Mouse (Mus musculus) limb, embryonic 14.5 days (tissue): Measurements from ENCODE around the gene Tmc2. TPM values are rescaled to one million over a fixed set of nuclear protein-coding genes. Genes with fewer than 3 reads are reported as not detected.

ENCODE experiments used
- ATAC-seq: fragments of 200-750 bp; cut with Nextera tagmentation; 2 replicates; pipeline ENCODE4 v1.8.0; 2017; ENCODE audit warnings: low read depth, moderate number of reproducible peaks, moderate TSS enrichment; ENCODE audit not compliant: low FRiP score
- DNase-seq: peaks from one replicate; pipeline ENCODE4 v3.0.0-alpha.2; 2015; ENCODE audit warnings: low spot score
- H3K27ac ChIP-seq: fragments of 300-500 bp; sonication (generic); replicated peaks from 2 replicates; pipeline ENCODE4 v1.5.1; 2014; ENCODE audit warnings: low read depth, mild to moderate bottlenecking, low read length, moderate library complexity, mixed read lengths
- H3K27me3 ChIP-seq: fragments of 300-500 bp; sonication (generic); 2 replicates; pipeline ENCODE4 v1.6.1; 2014; ENCODE audit warnings: low read length, mixed read lengths; ENCODE audit not compliant: control insufficient read depth, insufficient read depth
- H3K36me3 ChIP-seq: fragments of 300-500 bp; sonication (generic); 2 replicates; pipeline ENCODE4 v1.6.1; 2014; ENCODE audit warnings: mild to moderate bottlenecking, low read length, moderate library complexity, mixed read lengths; ENCODE audit not compliant: control insufficient read depth, insufficient read depth
- H3K4me1 ChIP-seq: fragments of 300-500 bp; sonication (generic); 2 replicates; pipeline ENCODE4 v1.6.1; 2014; ENCODE audit warnings: antibody characterized with exemption, low read length, mixed read lengths; ENCODE audit not compliant: control insufficient read depth, insufficient read depth
- H3K4me2 ChIP-seq: fragments of 300-500 bp; sonication (generic); replicated peaks from 2 replicates; pipeline ENCODE4 v1.6.1; 2014; ENCODE audit warnings: low read depth, mild to moderate bottlenecking, low read length, moderate library complexity; ENCODE audit not compliant: severe bottlenecking
- H3K4me3 ChIP-seq: fragments of 300-500 bp; sonication (generic); replicated peaks from 2 replicates; pipeline ENCODE4 v1.5.1; 2014; ENCODE audit warnings: low read length
- H3K9ac ChIP-seq: fragments of 300-500 bp; sonication (generic); 2 replicates; pipeline ENCODE4 v1.6.1; 2014; ENCODE audit warnings: mild to moderate bottlenecking, low read depth, low read length, moderate library complexity; ENCODE audit not compliant: severe bottlenecking
- H3K9me3 ChIP-seq: fragments of 300-500 bp; sonication (generic); 2 replicates; pipeline ENCODE4 v1.6.1; 2016; ENCODE audit warnings: low read length; ENCODE audit not compliant: control insufficient read depth
- POLR2A ChIP-seq: fragments of 200-500 bp; IDR thresholded peaks from 2 replicates; pipeline ENCODE4 v1.8.0; 2012; ENCODE audit warnings: inconsistent platforms, mild to moderate bottlenecking, moderate library complexity, borderline replicate concordance; ENCODE audit not compliant: insufficient read depth, insufficient read length; ENCODE audit errors: extremely low read depth
- WGBS: fragments of 180-500 bp; shearing (Covaris S2); extraction: QIAGEN DNeasy Blood & Tissue Kit; methylation state at CpG from one replicate; pipeline ENCODE4 v1.1.7; 2014; 5-methylcytosine and 5-hydroxymethylcytosine counted together
- polyA plus RNA-seq, 2 experiments: library from polyadenylated mRNA; depleted of rRNA in 1 of 2; stranded (reverse) in 1 of 2; unstranded in 1 of 2; fragments of >200 nt; fragmentation: Nextera tagmentation in 1 of 2; extraction: Ambion mirVana in 1 of 2; gene quantifications; 2 replicates each; pipeline versions ENCODE4 v1.2.1 to v1.2.3; 2012 to 2014

The Tmc2 gene
- polyA plus RNA-seq, 2 experiments = 0.04 TPM; not detected in 1

DNA sequence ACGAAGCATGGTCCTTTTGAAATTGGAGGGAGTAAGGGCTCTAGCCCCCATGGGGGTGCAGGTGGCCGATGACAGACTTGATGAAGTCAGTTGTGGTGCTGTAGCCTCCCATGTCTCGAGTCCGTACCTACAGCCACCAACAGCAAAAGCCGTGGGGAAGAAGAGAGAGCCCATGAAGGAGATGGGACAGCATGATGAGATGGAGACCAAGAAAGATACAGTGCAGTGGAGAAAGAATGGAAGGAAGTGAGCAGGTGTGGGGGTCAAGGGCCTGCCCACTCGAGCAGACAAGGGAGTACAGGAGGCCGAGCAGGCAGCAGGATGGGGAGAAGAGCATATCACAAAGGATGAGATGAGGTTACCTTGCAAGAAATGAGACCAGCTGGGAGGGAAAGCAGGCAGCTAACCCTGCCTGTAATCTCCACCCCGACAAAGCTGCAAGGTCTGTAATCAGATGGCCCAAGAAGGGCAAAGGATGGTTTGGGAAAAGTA, 84.7 kb downstream of the Tmc2 start:
- Histone ChIP-seq H3K9ac (no peak overlapping the region), H3K36me3 (peaks cover 62% of the 10 kb centered on the region), H3K4me2 (no peak overlapping the region), H3K4me3 (no peak overlapping the region), H3K4me1 (peaks cover 9% of the 10 kb centered on the region), H3K27ac (no peak overlapping the region), H3K9me3 (no peaks in the 10 kb centered on the region), H3K27me3 (no peaks in the 10 kb centered on the region)
- ATAC-seq = no peak
- WGBS = 39% methylated on average over 8 of the region's 8 CpGs
- TF ChIP-seq POLR2A = no peak
- DNase-seq = no peak

DNA sequence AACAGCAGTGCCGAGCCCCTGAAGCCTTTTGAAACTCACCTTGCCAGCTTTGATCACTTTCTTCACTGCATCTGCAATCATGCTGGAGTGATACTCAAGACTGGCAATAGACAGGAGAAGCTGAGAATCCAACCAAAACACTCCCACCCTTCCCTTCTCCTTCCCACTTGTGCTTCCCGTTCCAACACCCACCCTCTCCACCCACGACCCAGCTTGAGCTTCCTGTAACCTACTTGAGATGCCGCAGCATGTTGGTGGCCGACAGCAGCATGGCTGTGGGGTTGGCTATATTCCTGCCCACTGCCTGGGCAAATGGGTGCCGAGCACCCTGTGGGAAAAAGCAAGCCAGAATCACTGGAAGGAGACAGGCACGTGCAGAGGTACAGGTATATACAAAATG, 85.2 kb downstream of the Tmc2 start:
- no peak for TF ChIP-seq POLR2A
- Histone ChIP-seq H3K9ac (no peak overlapping the region), H3K4me3 (no peak overlapping the region), H3K4me1 (peaks cover 14% of the 10 kb centered on the region), H3K9me3 (no peaks in the 10 kb centered on the region), H3K27ac (no peak overlapping the region), H3K4me2 (no peak overlapping the region), H3K36me3 (peaks cover 61% of the 10 kb centered on the region), H3K27me3 (no peaks in the 10 kb centered on the region)
- WGBS = 65% methylated on average over 7 of the region's 7 CpGs
- DNase-seq = no peak
- no peak for ATAC-seq

DNA sequence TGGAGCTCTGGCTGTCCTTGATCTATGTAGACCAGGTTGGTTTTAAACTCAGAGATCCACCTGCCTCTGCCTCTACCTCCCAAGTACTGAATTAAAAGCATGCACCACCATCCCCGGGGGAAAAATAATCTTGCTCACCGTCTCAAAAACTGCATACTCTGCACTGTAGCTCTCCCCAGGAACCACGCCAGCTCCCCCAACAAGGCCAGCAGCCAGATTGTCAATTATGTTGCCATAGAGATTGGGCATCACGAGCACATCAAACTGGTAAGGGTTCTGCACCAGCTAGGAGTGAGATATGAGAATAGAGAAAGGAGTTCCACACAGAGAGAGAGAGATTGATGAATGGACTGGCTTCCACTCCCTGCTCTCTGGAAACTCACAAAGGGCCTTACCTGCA, 85.8 kb downstream of the Tmc2 start:
- ATAC-seq = no peak
- Histone ChIP-seq H3K36me3 (peaks cover 55% of the 10 kb centered on the region), H3K4me1 (peaks cover 11% of the 10 kb centered on the region), H3K9ac (no peak overlapping the region), H3K27me3 (no peaks in the 10 kb centered on the region), H3K9me3 (no peaks in the 10 kb centered on the region), H3K4me3 (no peak overlapping the region), H3K4me2 (no peak overlapping the region), H3K27ac (no peak overlapping the region)
- no peak for DNase-seq
- 65% methylated on average over 4 of the region's 4 CpGs for WGBS
- no peak for TF ChIP-seq POLR2A

DNA sequence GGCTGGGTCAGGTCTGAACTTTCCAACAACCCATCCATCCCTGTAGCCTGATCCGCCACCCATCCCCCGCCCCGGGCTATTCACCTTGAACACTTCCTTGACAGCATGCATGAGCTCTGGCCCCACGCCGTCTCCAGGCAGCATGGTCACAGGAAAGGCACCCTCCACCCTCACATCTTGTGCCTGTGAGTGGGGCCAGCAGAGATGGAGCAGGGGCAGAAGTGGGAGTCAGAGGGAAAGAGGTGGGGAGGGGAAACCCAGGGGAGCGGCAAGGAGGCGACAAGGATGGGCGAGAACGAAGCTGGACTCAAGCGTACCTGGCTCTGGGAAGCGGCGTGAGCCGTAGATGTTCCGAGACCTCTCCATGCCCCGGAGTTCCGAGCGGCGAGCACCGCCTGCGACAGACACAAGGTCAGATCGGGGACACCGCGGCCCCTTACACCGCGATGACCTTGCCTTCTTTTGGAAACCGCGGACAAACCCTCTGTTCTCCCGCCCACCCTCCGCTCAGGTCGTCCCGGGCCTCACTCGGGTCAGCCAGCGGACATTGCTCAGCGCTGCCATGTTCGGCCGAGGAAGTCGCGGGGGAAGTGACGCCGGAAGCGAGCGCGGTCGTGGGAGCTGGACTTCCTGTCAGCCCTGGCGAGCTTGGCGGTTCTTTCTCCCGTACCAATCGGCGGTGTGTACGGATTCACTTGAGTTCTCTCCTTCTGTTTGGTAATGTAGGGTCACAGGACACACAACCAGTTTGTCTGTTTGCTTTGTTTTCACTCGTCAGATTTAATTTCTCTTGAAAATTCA, 89.1 kb downstream of the Tmc2 start, which contains the start of gene Idh3b:
Gene Idh3b, minus strand, starts transcription at position 694 of the 801 bp plus-strand sequence.
- peak within 1 kb of the TSS; percentile 49 for H3K27ac ChIP-seq
- ATAC-seq = peak; percentile 87
- H3K9me3 ChIP-seq = no peaks in the 10 kb centered on the region

DNA sequence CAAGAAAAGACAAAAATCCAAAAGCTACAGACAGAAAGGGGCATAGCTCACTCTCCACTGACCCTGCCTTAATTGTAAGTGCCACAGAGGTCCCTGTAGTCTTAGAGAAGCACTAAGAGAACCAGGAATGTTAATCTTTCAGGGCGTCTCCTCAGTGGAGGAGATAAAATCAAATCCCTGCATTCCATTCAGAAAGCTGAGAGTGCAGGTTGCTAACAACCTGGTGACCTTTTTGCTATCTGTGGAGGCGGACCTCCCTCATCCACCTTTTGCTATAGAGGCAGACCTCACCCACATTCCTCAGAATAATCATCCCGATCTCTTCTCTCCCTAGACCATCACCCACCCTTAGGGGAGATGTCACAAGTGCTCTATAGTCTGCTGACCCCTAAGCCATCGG, 94.1 kb downstream of the Tmc2 start:
- DNase-seq = no peak
- H3K4me2 ChIP-seq = no peak overlapping the region
- H3K9ac ChIP-seq = no peak overlapping the region
- no peak overlapping the region for H3K27ac ChIP-seq
- no peaks in the 10 kb centered on the region for H3K9me3 ChIP-seq
- H3K27me3 ChIP-seq = no peaks in the 10 kb centered on the region
- H3K36me3 ChIP-seq = no peaks in the 10 kb centered on the region
- no peak for TF ChIP-seq POLR2A
- H3K4me1 ChIP-seq = peaks cover 12% of the 10 kb centered on the region; the same call in 1 of the 2 replicates
- 73% methylated on average over 4 of the region's 4 CpGs for WGBS
- no peak for ATAC-seq
- H3K4me3 ChIP-seq = no peak overlapping the region

More for the DNA sequence above, 89.1 kb downstream of the Tmc2 start, which contains the start of gene Idh3b:
- Histone ChIP-seq H3K9ac (peak within 1 kb of the TSS; percentile 81), H3K4me3 (peak within 1 kb of the TSS; percentile 81), H3K36me3 (peaks cover 27% of the 10 kb centered on the region), H3K27me3 (no peaks in the 10 kb centered on the region), H3K4me1 (peaks cover 11% of the 10 kb centered on the region), H3K4me2 (peak within 1 kb of the TSS; percentile 90)
- TF ChIP-seq POLR2A = peak; percentile 83; the same call in 1 of the 2 replicates
- DNase-seq = peak; percentile 91
- WGBS = under 1% methylated on average over 43 of the region's 51 CpGs
